Mouse (Mus musculus) midbrain, embryonic 14.5 days (tissue): ENCODE results near the gene Ankrd52. TPM values are rescaled to one million over a fixed set of nuclear protein-coding genes. Genes with fewer than 3 reads are reported as not detected.
A peak's percentile ranks its signal among the peaks of the same experiment; 100 is the strongest.
"Not testable (repeated sequence)": the region's sequence is repeated elsewhere in the genome, so short reads cannot be mapped to it uniquely, and the experiment has no call there.

Experiments used
- ATAC-seq: fragments of 200-750 bp; cut with Nextera tagmentation; 2 replicates; pipeline ENCODE4 v1.8.0; 2017; ENCODE audit warnings: moderate number of reproducible peaks, moderate library complexity; ENCODE audit not compliant: low FRiP score, low TSS enrichment
- DNase-seq: peaks from one replicate; pipeline ENCODE4 v3.0.0-alpha.2; 2015
- H3K27ac ChIP-seq: fragments of 300-500 bp; sonication (generic); replicated peaks from 2 replicates; pipeline ENCODE4 v1.5.1; 2014; ENCODE audit warnings: mild to moderate bottlenecking, low read depth, low read length, moderate library complexity
- H3K27me3 ChIP-seq: fragments of 300-500 bp; sonication (generic); 2 replicates; pipeline ENCODE4 v1.6.1; 2014; ENCODE audit warnings: low read length, control low read depth, mixed read lengths; ENCODE audit not compliant: control insufficient read depth, insufficient read depth
- H3K36me3 ChIP-seq: fragments of 300-500 bp; sonication (generic); 2 replicates; pipeline ENCODE4 v1.6.1; 2014; ENCODE audit warnings: low read length, control low read depth; ENCODE audit not compliant: control insufficient read depth, insufficient read depth
- H3K4me1 ChIP-seq: fragments of 300-500 bp; sonication (generic); 2 replicates; pipeline ENCODE4 v1.6.1; 2014; ENCODE audit warnings: mild to moderate bottlenecking, antibody characterized with exemption, low read length, control low read depth; ENCODE audit not compliant: control insufficient read depth, insufficient read depth
- H3K4me2 ChIP-seq: fragments of 300-500 bp; sonication (generic); 2 replicates; pipeline ENCODE4 v1.6.1; 2014; ENCODE audit warnings: mild to moderate bottlenecking, low read length, moderate library complexity
- H3K4me3 ChIP-seq: fragments of 300-500 bp; sonication (generic); replicated peaks from 2 replicates; pipeline ENCODE4 v1.5.1; 2014; ENCODE audit warnings: low read depth, low read length
- H3K9ac ChIP-seq: fragments of 300-500 bp; sonication (generic); replicated peaks from 2 replicates; pipeline ENCODE4 v1.6.1; 2014; ENCODE audit warnings: mild to moderate bottlenecking, low read length, moderate library complexity
- H3K9me3 ChIP-seq: fragments of 300-500 bp; sonication (generic); 2 replicates; pipeline ENCODE4 v1.6.1; 2016; ENCODE audit warnings: low read length, control low read depth, mixed read lengths; ENCODE audit not compliant: control insufficient read depth
- WGBS: fragments of 180-500 bp; shearing (Covaris S2); extraction: QIAGEN DNeasy Blood & Tissue Kit; methylation state at CpG from one replicate; pipeline ENCODE4 v1.1.7; 2014; 5-methylcytosine and 5-hydroxymethylcytosine counted together
- polyA plus RNA-seq: library from polyadenylated mRNA; unstranded; fragments of >200 nt; fragmentation: Nextera tagmentation; extraction: Ambion mirVana; gene quantifications from 2 replicates; pipeline ENCODE4 v1.2.1, GENCODE M21; 2014

Gene Ankrd52
- polyA plus RNA-seq = 13.3 and 14.1 TPM in 2 replicates

GRCm38 (mm10) chr10:128376455-128377211, at the start of gene Ankrd52:
Gene Ankrd52 (plus strand): TSS chr10:128377115.
- peak; percentile 92 for DNase-seq
- Histone ChIP-seq H3K9ac (peak within 1 kb of the TSS; percentile 99), H3K4me3 (peak within 1 kb of the TSS; percentile 99), H3K36me3 (peaks cover 32% of the 10 kb centered on the region), H3K4me2 (peak within 1 kb of the TSS; percentile 79), H3K4me1 (peaks cover 15% of the 10 kb centered on the region), H3K27ac (peak within 1 kb of the TSS; percentile 96), H3K9me3 (no peaks in the 10 kb centered on the region), H3K27me3 (no peaks in the 10 kb centered on the region)
- peak; percentile 93 for ATAC-seq
- WGBS = under 1% methylated on average over 48 of the region's 73 CpGs

- H3K27ac ChIP-seq = no peak overlapping the region
- peaks cover 40% of the 10 kb centered on the region for H3K36me3 ChIP-seq
- no peaks in the 10 kb centered on the region for H3K27me3 ChIP-seq
- ATAC-seq (no peak), DNase-seq (no peak)
- peaks cover 12% of the 10 kb centered on the region for H3K4me1 ChIP-seq
- H3K4me3 ChIP-seq = no peak overlapping the region
- no peak overlapping the region for H3K4me2 ChIP-seq
- 93% methylated on average over 10 of the region's 10 CpGs for WGBS
- H3K9ac ChIP-seq = no peak overlapping the region
- H3K9me3 ChIP-seq = no peaks in the 10 kb centered on the region
Measured at GRCm38 (mm10) chr10:128327610-128328009, 49.3 kb upstream of the Ankrd52 start.

GRCm38 (mm10) chr10:128332358-128333249, 44.3 kb upstream of the Ankrd52 start:
- not testable (repeated sequence) for H3K27ac ChIP-seq, H3K27me3 ChIP-seq, H3K4me2 ChIP-seq, H3K9ac ChIP-seq, H3K9me3 ChIP-seq, DNase-seq, ATAC-seq, H3K4me1 ChIP-seq, H3K4me3 ChIP-seq
- H3K36me3 ChIP-seq = peaks cover 15% of the 10 kb centered on the region
- 81% methylated on average over 6 of the region's 6 CpGs for WGBS

- Histone ChIP-seq H3K27me3 (no peaks in the 10 kb centered on the region), H3K27ac (no peak overlapping the region), H3K4me3 (no peak overlapping the region), H3K9ac (no peak overlapping the region), H3K4me1 (peaks cover 12% of the 10 kb centered on the region), H3K4me2 (no peak overlapping the region), H3K36me3 (no peaks in the 10 kb centered on the region), H3K9me3 (no peaks in the 10 kb centered on the region)
- ATAC-seq (no peak), DNase-seq (peak; percentile 84)
- 6% methylated on average over 4 of the region's 4 CpGs for WGBS
Measured at GRCm38 (mm10) chr10:128335582-128335981, 41.3 kb upstream of the Ankrd52 start.

GRCm38 (mm10) chr10:128336195-128336594, 40.7 kb upstream of the Ankrd52 start:
- ATAC-seq (no peak), DNase-seq (no peak)
- Histone ChIP-seq H3K27me3 (no peaks in the 10 kb centered on the region), H3K9me3 (no peaks in the 10 kb centered on the region), H3K27ac (no peak overlapping the region), H3K4me2 (no peak overlapping the region), H3K9ac (no peak overlapping the region), H3K4me3 (no peak overlapping the region), H3K4me1 (peaks cover 12% of the 10 kb centered on the region), H3K36me3 (no peaks in the 10 kb centered on the region)
- WGBS = 96% methylated on average over 3 of the region's 3 CpGs

GRCm38 (mm10) chr10:128336597-128336996, 40.3 kb upstream of the Ankrd52 start:
- DNase-seq = no peak
- peak overlapping the region; percentile 57 for H3K4me2 ChIP-seq
- 0 out of 2 replicates have a peak overlapping the region, but pooled peaks have one; percentile 95 for H3K4me3 ChIP-seq
- 84% methylated on average over 3 of the region's 3 CpGs for WGBS
- H3K27ac ChIP-seq = no peak overlapping the region; the same call in 1 of the 2 replicates
- H3K4me1 ChIP-seq = peaks cover 12% of the 10 kb centered on the region
- H3K36me3 ChIP-seq = no peaks in the 10 kb centered on the region
- no peak for ATAC-seq
- H3K27me3 ChIP-seq = no peaks in the 10 kb centered on the region
- no peaks in the 10 kb centered on the region for H3K9me3 ChIP-seq
- H3K9ac ChIP-seq = no peak overlapping the region

GRCm38 (mm10) chr10:128337306-128338181, 39.4 kb upstream of the Ankrd52 start, which contains the start of gene Cs:
Gene Cs (plus strand): TSS chr10:128337734.
- ATAC-seq (peak; percentile 99), DNase-seq (peak; percentile 98)
- H3K4me2 ChIP-seq = peak within 1 kb of the TSS; percentile 57
- H3K36me3 ChIP-seq = 0 out of 2 replicates have a peak, but pooled peaks cover 2% of the 10 kb centered on the region
- H3K27ac ChIP-seq = peak within 1 kb of the TSS; percentile 91
- peak within 1 kb of the TSS; percentile 95 for H3K4me3 ChIP-seq
- 1% methylated on average over 61 of the region's 61 CpGs for WGBS
- H3K27me3 ChIP-seq = no peaks in the 10 kb centered on the region
- H3K4me1 ChIP-seq = peaks cover 12% of the 10 kb centered on the region
- H3K9me3 ChIP-seq = no peaks in the 10 kb centered on the region
- H3K9ac ChIP-seq = peak within 1 kb of the TSS; percentile 90

- WGBS = 23% methylated on average over 5 of the region's 5 CpGs
- ATAC-seq = no peak
Measured at GRCm38 (mm10) chr10:128338415-128338814, 38.5 kb upstream of the Ankrd52 start.

More at GRCm38 (mm10) chr10:128338415-128338814, 38.5 kb upstream of the Ankrd52 start:
- Histone ChIP-seq H3K4me1 (peaks cover 12% of the 10 kb centered on the region), H3K9me3 (no peaks in the 10 kb centered on the region), H3K27ac (peak overlapping the region; percentile 91), H3K36me3 (0 out of 2 replicates have a peak, but pooled peaks cover 3% of the 10 kb centered on the region), H3K4me3 (peak overlapping the region; percentile 95), H3K4me2 (peak overlapping the region; percentile 57), H3K9ac (peak overlapping the region; percentile 90), H3K27me3 (no peaks in the 10 kb centered on the region)
- no peak for DNase-seq
